Mouse (Mus musculus): ENCODE measurements around the gene Mkks.

The Mkks gene

GRCm38 (mm10) chr2:136835882-136836281, 55.3 kb downstream of the Mkks start:
- no peak for DNase-seq (ENCODE audit: low spot score in 2 of 2)

DNA sequence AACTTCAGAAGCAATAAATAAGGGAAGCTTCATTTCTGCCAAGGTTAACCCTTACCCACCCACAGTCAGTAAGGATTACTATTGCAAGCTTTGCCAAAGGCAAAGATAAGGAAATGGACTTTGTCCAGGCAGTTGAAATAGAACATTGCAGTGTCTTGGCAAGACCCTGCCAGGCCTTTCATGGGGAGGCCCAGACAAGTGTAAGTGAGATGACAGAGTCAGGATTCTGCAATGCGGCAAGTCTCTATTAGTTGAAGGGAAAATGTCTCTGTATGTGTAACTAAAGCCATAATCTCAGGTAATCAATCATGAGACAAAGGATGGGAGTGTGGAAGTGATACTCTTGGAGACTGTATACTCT, 56.5 kb downstream of the Mkks start:
- no peak for DNase-seq (ENCODE audit: low spot score in 2 of 2)

- no peak for DNase-seq (ENCODE audit: low spot score in 2 of 2)
Measured at GRCm38 (mm10) chr2:136833976-136834714, 57.0 kb downstream of the Mkks start.

DNA sequence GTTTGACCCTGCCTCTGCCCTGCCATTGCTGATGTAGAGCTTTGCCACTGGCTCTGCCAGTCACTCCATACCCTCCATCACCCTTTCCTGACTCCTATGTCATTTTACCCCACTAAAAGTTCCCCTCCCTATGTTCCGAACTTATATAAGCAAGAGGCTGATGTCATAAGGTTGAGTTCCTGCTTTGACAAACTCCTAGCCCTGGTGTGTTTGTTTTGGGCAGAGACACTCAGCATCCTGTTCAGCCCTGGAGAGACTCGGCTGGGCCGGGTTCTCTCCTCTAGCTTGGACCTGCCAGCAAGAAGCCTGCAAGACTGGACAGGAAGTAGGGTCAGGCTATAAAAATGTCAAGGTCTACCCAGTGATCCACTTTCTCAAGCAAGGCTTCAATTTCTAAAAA, 58.3 kb downstream of the Mkks start:
- no peak for DNase-seq (ENCODE audit: low spot score in 2 of 2)

- no peak for DNase-seq (ENCODE audit: low spot score in 2 of 2)
Measured at GRCm38 (mm10) chr2:136827612-136828011, 63.6 kb downstream of the Mkks start.

Data from spleen, postnatal 14 days (tissue).